Mouse (Mus musculus) forebrain, embryonic 12.5 days (tissue): ENCODE results near the gene Tmco3. TPM values are rescaled to one million over a fixed set of nuclear protein-coding genes. Genes with fewer than 3 reads are reported as not detected.
A peak's percentile ranks its signal among the peaks of the same experiment; 100 is the strongest.
"Not testable (repeated sequence)": the region's sequence is repeated elsewhere in the genome, so short reads cannot be mapped to it uniquely, and the experiment has no call there.

Source experiments
- ATAC-seq: fragments of 200-750 bp; cut with Nextera tagmentation; 2 replicates; pipeline ENCODE4 v1.8.0; 2017; ENCODE audit warnings: moderate TSS enrichment; ENCODE audit not compliant: low FRiP score
- H3K27ac ChIP-seq: fragments of 300-500 bp; sonication (generic); 2 replicates; pipeline ENCODE4 v1.5.1; 2016; ENCODE audit warnings: mild to moderate bottlenecking
- H3K27me3 ChIP-seq: fragments of 300-500 bp; sonication (generic); 2 replicates; pipeline ENCODE4 v1.6.1; 2016; ENCODE audit warnings: mild to moderate bottlenecking
- H3K36me3 ChIP-seq: fragments of 300-500 bp; sonication (generic); replicated peaks from 2 replicates; pipeline ENCODE4 v1.6.1; 2016; ENCODE audit warnings: mild to moderate bottlenecking
- H3K4me1 ChIP-seq: fragments of 300-500 bp; sonication (generic); 2 replicates; pipeline ENCODE4 v1.6.1; 2016
- H3K4me2 ChIP-seq: fragments of 300-500 bp; sonication (generic); 2 replicates; pipeline ENCODE4 v1.6.1; 2016; ENCODE audit warnings: mild to moderate bottlenecking, moderate library complexity
- H3K4me3 ChIP-seq: fragments of 300-500 bp; sonication (generic); replicated peaks from 2 replicates; pipeline ENCODE4 v1.5.1; 2016; ENCODE audit warnings: mild to moderate bottlenecking
- H3K9ac ChIP-seq: fragments of 300-500 bp; sonication (generic); 2 replicates; pipeline ENCODE4 v1.6.1; 2016; ENCODE audit warnings: mild to moderate bottlenecking
- H3K9me3 ChIP-seq: fragments of 300-500 bp; sonication (generic); 2 replicates; pipeline ENCODE4 v1.6.1; 2016
- WGBS: fragments of 180-500 bp; shearing (Covaris S2); methylation state at CpG from one replicate; pipeline ENCODE4 v1.1.7; 2016; 5-methylcytosine and 5-hydroxymethylcytosine counted together
- polyA plus RNA-seq: library from polyadenylated mRNA; unstranded; fragments of >200 nt; fragmentation: Nextera tagmentation; extraction: Ambion mirVana; gene quantifications from 2 replicates; pipeline ENCODE4 v1.2.1, GENCODE M21; 2016

Gene Tmco3
- polyA plus RNA-seq, 1 experiment from 2014 or later = 45.8 TPM

- H3K9me3 ChIP-seq = no peaks in the 10 kb centered on the region
- no peak overlapping the region for H3K27ac ChIP-seq
- peaks cover 7% of the 10 kb centered on the region for H3K36me3 ChIP-seq
- H3K4me2 ChIP-seq = no peak overlapping the region
- H3K4me1 ChIP-seq = peaks cover 3% of the 10 kb centered on the region; the same call in 1 of the 2 replicates
- H3K4me3 ChIP-seq = no peak overlapping the region
- 42% methylated on average over 5 of the region's 5 CpGs for WGBS
- no peak overlapping the region for H3K9ac ChIP-seq
- no peaks in the 10 kb centered on the region for H3K27me3 ChIP-seq
- no peak for ATAC-seq
Measured at GRCm38 (mm10) chr8:13326598-13326997, 38.6 kb downstream of the Tmco3 start.

- Histone ChIP-seq H3K27ac (no peak overlapping the region), H3K9me3 (no peaks in the 10 kb centered on the region), H3K36me3 (no peaks in the 10 kb centered on the region), H3K27me3 (no peaks in the 10 kb centered on the region), H3K4me2 (no peak overlapping the region), H3K4me1 (peaks cover 5% of the 10 kb centered on the region), H3K9ac (no peak overlapping the region), H3K4me3 (no peak overlapping the region)
- 38% methylated on average over 1 of the region's 1 CpGs for WGBS
- ATAC-seq = no peak
Measured at GRCm38 (mm10) chr8:13334671-13335070, 46.7 kb downstream of the Tmco3 start.

GRCm38 (mm10) chr8:13337245-13337644, 49.3 kb downstream of the Tmco3 start:
- 95% methylated on average over 6 of the region's 6 CpGs for WGBS
- not testable (repeated sequence) for H3K9me3 ChIP-seq, H3K9ac ChIP-seq, ATAC-seq, H3K4me2 ChIP-seq, H3K4me3 ChIP-seq, H3K27ac ChIP-seq, H3K27me3 ChIP-seq
- Histone ChIP-seq H3K4me1 (peaks cover 18% of the 10 kb centered on the region), H3K36me3 (peaks cover 20% of the 10 kb centered on the region)

- no peak for ATAC-seq
- 83% methylated on average over 3 of the region's 3 CpGs for WGBS
- no peak overlapping the region for H3K9ac ChIP-seq
- no peaks in the 10 kb centered on the region for H3K9me3 ChIP-seq
- H3K27me3 ChIP-seq = no peaks in the 10 kb centered on the region
- H3K4me1 ChIP-seq = peaks cover 18% of the 10 kb centered on the region
- no peak overlapping the region for H3K4me3 ChIP-seq
- 0 out of 2 replicates have a peak overlapping the region, but pooled peaks have one; percentile 1 for H3K27ac ChIP-seq
- peak overlapping the region; percentile 84 for H3K4me2 ChIP-seq
- peaks cover 25% of the 10 kb centered on the region for H3K36me3 ChIP-seq
Measured at GRCm38 (mm10) chr8:13337678-13338077, 49.7 kb downstream of the Tmco3 start.

GRCm38 (mm10) chr8:13338255-13338860, 50.4 kb downstream of the Tmco3 start, which contains the start of gene Tfdp1:
Gene Tfdp1 (plus strand): TSS chr8:13338751.
- Histone ChIP-seq H3K9me3 (no peaks in the 10 kb centered on the region), H3K27ac (peak within 1 kb of the TSS; percentile 83), H3K4me2 (peak within 1 kb of the TSS; percentile 84), H3K9ac (peak within 1 kb of the TSS; percentile 99), H3K4me1 (peaks cover 18% of the 10 kb centered on the region), H3K4me3 (peak within 1 kb of the TSS; percentile 100), H3K36me3 (peaks cover 31% of the 10 kb centered on the region), H3K27me3 (no peaks in the 10 kb centered on the region)
- WGBS = 1% methylated on average over 47 of the region's 72 CpGs
- peak; percentile 95 for ATAC-seq

GRCm38 (mm10) chr8:13338901-13339645, 51.1 kb downstream of the Tmco3 start:
- no peaks in the 10 kb centered on the region for H3K9me3 ChIP-seq
- H3K27me3 ChIP-seq = no peaks in the 10 kb centered on the region
- peak overlapping the region; percentile 83 for H3K27ac ChIP-seq
- H3K4me1 ChIP-seq = peaks cover 18% of the 10 kb centered on the region
- WGBS = under 1% methylated on average over 62 of the region's 70 CpGs
- H3K4me2 ChIP-seq = peak overlapping the region; percentile 84
- peak overlapping the region; percentile 99 for H3K9ac ChIP-seq
- peak overlapping the region; percentile 100 for H3K4me3 ChIP-seq
- ATAC-seq = peak; percentile 66
- peaks cover 39% of the 10 kb centered on the region for H3K36me3 ChIP-seq

- Histone ChIP-seq H3K9me3 (no peaks in the 10 kb centered on the region), H3K4me3 (peak overlapping the region; percentile 100), H3K4me2 (peak overlapping the region; percentile 84), H3K36me3 (peaks cover 44% of the 10 kb centered on the region), H3K4me1 (peaks cover 18% of the 10 kb centered on the region), H3K9ac (peak overlapping the region; percentile 99), H3K27me3 (no peaks in the 10 kb centered on the region), H3K27ac (no peak overlapping the region)
- no peak for ATAC-seq
- WGBS = 3% methylated on average over 11 of the region's 11 CpGs
Measured at GRCm38 (mm10) chr8:13339646-13339990, 51.6 kb downstream of the Tmco3 start.

- H3K36me3 ChIP-seq = peaks cover 54% of the 10 kb centered on the region
Measured at GRCm38 (mm10) chr8:13340650-13341049, 52.7 kb downstream of the Tmco3 start.

GRCm38 (mm10) chr8:13342340-13342739, 54.4 kb downstream of the Tmco3 start:
- Histone ChIP-seq H3K4me3 (no peak overlapping the region), H3K9me3 (no peaks in the 10 kb centered on the region), H3K27ac (no peak overlapping the region), H3K9ac (no peak overlapping the region), H3K4me2 (no peak overlapping the region), H3K4me1 (peaks cover 18% of the 10 kb centered on the region), H3K27me3 (no peaks in the 10 kb centered on the region), H3K36me3 (peaks cover 71% of the 10 kb centered on the region)
- WGBS = 92% methylated on average over 2 of the region's 2 CpGs
- ATAC-seq = no peak

More at GRCm38 (mm10) chr8:13340650-13341049, 52.7 kb downstream of the Tmco3 start:
- WGBS = 88% methylated on average over 8 of the region's 8 CpGs
- no peak for ATAC-seq
- no peaks in the 10 kb centered on the region for H3K9me3 ChIP-seq
- 0 out of 2 replicates have a peak overlapping the region, but pooled peaks have one; percentile 99 for H3K9ac ChIP-seq
- no peak overlapping the region for H3K27ac ChIP-seq
- H3K4me2 ChIP-seq = peak overlapping the region; percentile 84
- no peaks in the 10 kb centered on the region for H3K27me3 ChIP-seq
- peak overlapping the region; percentile 100 for H3K4me3 ChIP-seq
- peaks cover 18% of the 10 kb centered on the region for H3K4me1 ChIP-seq

GRCm38 (mm10) chr8:13343134-13343533, 55.1 kb downstream of the Tmco3 start:
- Histone ChIP-seq H3K9ac (no peak overlapping the region; the same call in 1 of the 2 replicates), H3K9me3 (no peaks in the 10 kb centered on the region), H3K36me3 (peaks cover 79% of the 10 kb centered on the region), H3K27ac (no peak overlapping the region), H3K27me3 (no peaks in the 10 kb centered on the region), H3K4me1 (peaks cover 15% of the 10 kb centered on the region), H3K4me2 (no peak overlapping the region), H3K4me3 (no peak overlapping the region)
- ATAC-seq = no peak
- 95% methylated on average over 4 of the region's 4 CpGs for WGBS

GRCm38 (mm10) chr8:13350052-13350451, 62.1 kb downstream of the Tmco3 start:
- 90% methylated on average over 7 of the region's 7 CpGs for WGBS
- no peak overlapping the region for H3K9ac ChIP-seq
- H3K4me2 ChIP-seq = no peak overlapping the region
- no peak for ATAC-seq
- H3K36me3 ChIP-seq = peaks cover 99% of the 10 kb centered on the region
- H3K27me3 ChIP-seq = no peaks in the 10 kb centered on the region
- H3K9me3 ChIP-seq = no peaks in the 10 kb centered on the region
- H3K4me1 ChIP-seq = no peaks in the 10 kb centered on the region
- no peak overlapping the region for H3K4me3 ChIP-seq
- no peak overlapping the region for H3K27ac ChIP-seq

- Histone ChIP-seq H3K4me3 (no peak overlapping the region), H3K4me2 (no peak overlapping the region), H3K27me3 (no peaks in the 10 kb centered on the region), H3K27ac (no peak overlapping the region), H3K4me1 (no peaks in the 10 kb centered on the region), H3K9me3 (no peaks in the 10 kb centered on the region), H3K36me3 (peaks cover 99% of the 10 kb centered on the region), H3K9ac (no peak overlapping the region)
- WGBS = 89% methylated on average over 5 of the region's 5 CpGs
- no peak for ATAC-seq
Measured at GRCm38 (mm10) chr8:13351593-13351992, 63.6 kb downstream of the Tmco3 start.
